Mouse (Mus musculus) retina, postnatal 1 day (tissue): ENCODE results near the gene Prl2c5.
"Not testable (repeated sequence)": the region's sequence is repeated elsewhere in the genome, so short reads cannot be mapped to it uniquely, and the experiment has no call there.

ENCODE experiments used
- DNase-seq: peaks from one replicate; pipeline ENCODE4 v3.0.0-alpha.2; 2012

Gene Prl2c5

GRCm38 (mm10) chr13:13182415-13182814, at the start of gene Prl2c5:
Gene Prl2c5, plus strand, starts transcription at chr13:13182715.
- DNase-seq, result not testable (repeated sequence)

DNA sequence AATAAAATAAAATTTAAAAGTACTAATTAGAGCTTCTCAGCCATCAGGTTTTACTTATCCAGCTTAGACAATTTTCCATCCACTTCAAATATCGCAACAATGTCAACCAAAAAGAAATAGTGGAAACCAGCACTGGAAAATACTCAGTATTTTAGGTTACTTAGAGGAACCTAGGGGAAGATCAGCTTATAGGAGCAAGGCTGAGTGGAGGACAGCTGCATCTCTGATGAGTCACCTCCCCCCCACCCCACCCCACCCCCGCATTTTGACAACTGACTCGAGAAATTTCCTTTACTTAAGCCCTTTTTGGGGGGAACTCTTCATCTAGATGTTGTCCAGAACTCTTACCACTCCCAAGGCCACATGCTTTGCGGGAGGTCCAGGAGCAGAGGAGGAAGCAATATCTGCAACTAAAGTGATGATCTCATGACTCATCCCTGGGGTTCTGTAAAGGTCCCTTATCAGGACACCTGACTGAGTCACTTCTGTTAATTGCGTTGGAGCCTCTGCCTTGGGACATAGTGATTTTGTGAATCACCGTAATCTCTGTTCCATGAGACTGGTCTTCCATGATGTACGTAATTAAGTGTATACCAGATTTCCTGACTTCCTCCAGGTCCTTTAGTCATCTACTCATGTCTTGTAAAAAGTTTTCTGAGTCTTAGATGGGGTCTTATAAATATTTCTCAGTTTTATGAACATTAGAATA, 19.6 kb upstream of the Prl2c5 start:
- not testable (repeated sequence) for DNase-seq

GRCm38 (mm10) chr13:13168631-13169030, 13.9 kb upstream of the Prl2c5 start:
- not testable (repeated sequence) for DNase-seq

DNA sequence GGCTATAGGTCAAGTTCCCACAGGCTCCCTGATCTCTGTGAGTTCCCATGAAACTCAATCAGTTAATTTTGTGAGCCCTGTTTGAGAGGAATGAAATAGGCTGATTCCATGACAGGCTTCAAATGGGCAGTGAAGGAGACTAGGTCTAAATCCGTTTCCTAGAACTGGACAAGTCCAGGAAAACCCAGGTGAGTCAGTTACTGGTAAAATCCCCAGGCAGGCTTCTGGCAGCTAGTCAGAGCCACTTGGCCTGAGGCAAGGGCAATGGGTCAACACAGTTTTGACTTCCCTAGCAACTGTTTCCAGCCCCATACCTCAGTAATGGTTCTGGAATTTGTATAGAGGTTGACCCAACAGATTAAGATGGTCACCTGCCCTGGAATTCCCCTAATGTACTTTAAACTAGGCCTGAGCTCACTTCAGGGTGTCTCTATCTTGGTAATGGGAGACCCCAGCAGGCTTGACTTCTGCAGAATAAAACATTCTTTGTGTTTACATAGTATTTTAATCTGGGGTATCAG, 8.8 kb upstream of the Prl2c5 start:
- DNase-seq, result not testable (repeated sequence)

DNA sequence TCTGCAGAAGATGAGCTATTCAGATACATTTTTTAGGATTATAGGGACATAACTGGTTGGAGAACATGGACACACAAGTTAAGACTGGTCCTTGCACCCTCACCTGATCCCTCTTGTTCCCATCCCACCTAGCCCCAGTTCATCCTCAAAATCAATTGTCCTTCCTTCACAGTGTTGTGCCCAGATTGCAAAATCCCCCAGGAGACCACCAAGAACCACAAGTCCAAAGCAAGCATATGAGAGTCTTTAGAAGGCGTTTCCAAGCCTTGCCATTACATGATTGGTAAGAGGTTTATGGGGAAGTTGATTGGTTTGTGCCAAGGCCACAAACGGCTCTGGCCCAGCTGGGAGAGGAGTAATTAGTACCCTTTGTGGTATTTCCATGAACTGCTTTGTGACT, 6.8 kb upstream of the Prl2c5 start:
- DNase-seq, result not testable (repeated sequence)

- DNase-seq, result not testable (repeated sequence)
Observed at GRCm38 (mm10) chr13:13211168-13211567, 28.7 kb downstream of the Prl2c5 start.

DNA sequence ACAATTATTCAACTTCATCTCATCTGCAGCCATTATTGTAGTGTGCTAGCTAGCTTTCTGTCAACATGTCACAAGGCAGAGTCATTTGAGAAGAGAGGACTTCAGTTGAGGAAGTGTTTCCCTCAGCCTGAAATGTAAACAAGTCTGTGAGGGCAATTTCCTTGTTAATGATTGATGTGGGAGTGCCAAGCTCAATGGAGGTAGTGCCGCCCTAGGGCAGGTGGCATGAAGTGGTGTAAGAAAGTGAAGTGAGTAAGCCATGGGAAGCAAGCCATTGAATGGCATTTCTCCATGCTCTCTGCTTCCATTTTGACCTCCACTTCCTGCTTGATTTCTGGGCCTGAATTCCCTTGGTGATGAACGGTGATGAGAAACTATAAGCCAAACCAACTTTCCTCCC, 33.8 kb downstream of the Prl2c5 start:
- DNase-seq, result not testable (repeated sequence)

DNA sequence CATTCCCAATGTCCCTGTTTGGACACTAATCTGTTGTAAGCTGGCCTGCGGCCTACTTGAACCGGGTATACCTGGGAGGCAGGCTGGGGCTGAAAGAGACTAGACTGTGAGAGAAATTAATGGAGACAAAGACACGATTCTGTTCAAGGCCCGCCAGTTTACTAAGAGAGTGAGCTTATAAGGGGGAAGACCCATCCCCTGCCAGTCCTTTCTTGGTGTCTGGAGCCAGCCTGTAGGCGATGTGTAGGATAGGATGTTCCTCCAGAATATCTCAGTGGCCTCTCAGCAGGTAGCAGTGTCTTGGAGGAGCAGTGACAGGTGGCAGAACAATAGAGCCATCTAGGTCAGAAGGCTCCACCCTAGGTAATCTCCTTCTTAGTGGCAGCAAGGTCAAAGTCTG, 37.7 kb downstream of the Prl2c5 start:
- DNase-seq, result not testable (repeated sequence)

DNA sequence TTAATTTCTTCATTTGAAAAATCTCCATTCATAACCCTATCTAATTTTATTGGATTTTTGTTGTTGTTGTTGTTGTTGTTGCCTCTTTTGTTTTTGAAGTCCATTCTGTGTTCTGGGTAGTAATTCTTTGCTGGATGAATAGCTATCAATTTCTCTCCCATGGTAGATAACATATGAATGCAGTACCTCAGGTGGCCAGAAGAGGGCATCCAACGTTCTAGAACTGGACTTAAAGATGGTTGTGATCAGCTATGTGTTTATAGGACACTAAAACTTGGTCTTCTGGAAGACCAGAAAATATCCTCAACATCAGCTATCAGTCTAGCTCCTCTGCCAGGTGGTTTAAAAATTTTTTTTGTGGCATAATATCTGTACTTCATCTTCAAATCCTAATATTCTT, 54.9 kb downstream of the Prl2c5 start:
- DNase-seq, result peak; percentile 23
